Mouse (Mus musculus) C2C12 (cell line): Measurements from ENCODE around the gene Syne2. TPM values are rescaled to one million over a fixed set of nuclear protein-coding genes. Genes with fewer than 3 reads are reported as not detected.

Source experiments
- H3K27me3 ChIP-seq: one replicate; pipeline ENCODE4 v1.6.1; 2011; ENCODE audit not compliant: control insufficient read depth, insufficient read depth, insufficient read length
- H3K36me3 ChIP-seq: one replicate; pipeline ENCODE4 v1.6.1; 2011; ENCODE audit not compliant: control insufficient read depth, insufficient read depth
- H3K4me3 ChIP-seq: one replicate; pipeline ENCODE4 v1.5.1; 2011; ENCODE audit warnings: mild to moderate bottlenecking, control low read depth; ENCODE audit not compliant: poor library complexity, insufficient read depth, severe bottlenecking
- H3K79me2 ChIP-seq: one replicate; pipeline ENCODE4 v1.6.1; 2011; ENCODE audit not compliant: control insufficient read depth, insufficient read depth
- H3K79me3 ChIP-seq: one replicate; pipeline ENCODE4 v1.6.1; 2011; ENCODE audit warnings: low read depth, control low read depth
- H3ac ChIP-seq: one replicate; pipeline ENCODE3; 2011; ENCODE audit warnings: low read depth; ENCODE audit not compliant: control insufficient read depth, insufficient read length
- CEBPB ChIP-seq: IDR thresholded peaks from one replicate; pipeline ENCODE4 v1.6.1; 2011; ENCODE audit warnings: low read depth, mild to moderate bottlenecking, control low read depth, moderate library complexity
- CTCF ChIP-seq: IDR thresholded peaks from one replicate; pipeline ENCODE4 v1.5.1; 2011; ENCODE audit not compliant: control insufficient read depth, insufficient read depth, insufficient read length
- FOSL1 ChIP-seq: IDR thresholded peaks from one replicate; pipeline ENCODE4 v1.8.0; 2011; ENCODE audit warnings: mild to moderate bottlenecking, low read length; ENCODE audit not compliant: poor library complexity, insufficient read depth, severe bottlenecking
- MAX ChIP-seq: IDR thresholded peaks from one replicate; pipeline ENCODE4 v1.6.1; 2011; ENCODE audit warnings: mild to moderate bottlenecking, control low read depth
- MYOD1 ChIP-seq: IDR thresholded peaks from one replicate; pipeline ENCODE4 v1.6.1; 2011; ENCODE audit warnings: low read depth; ENCODE audit not compliant: control insufficient read depth, insufficient read length
- MYOG ChIP-seq: IDR thresholded peaks from one replicate; pipeline ENCODE4 v1.6.1; 2011; ENCODE audit not compliant: control insufficient read depth, insufficient read length; ENCODE audit errors: extremely low read depth
- USF1 ChIP-seq: IDR thresholded peaks from one replicate; pipeline ENCODE4 v1.6.1; 2011; ENCODE audit warnings: low read depth, mild to moderate bottlenecking, control low read depth, moderate library complexity
- polyA plus RNA-seq: library from polyadenylated mRNA; unstranded; fragments of >200 nt; fragmentation: generic; extraction: Trizol; gene quantifications from one replicate; pipeline ENCODE4 v1.2.1, GENCODE M21; 2012; ENCODE audit warnings: missing spikeins

The Syne2 gene
- polyA plus RNA-seq, 1 experiment, result 5.3 TPM

DNA sequence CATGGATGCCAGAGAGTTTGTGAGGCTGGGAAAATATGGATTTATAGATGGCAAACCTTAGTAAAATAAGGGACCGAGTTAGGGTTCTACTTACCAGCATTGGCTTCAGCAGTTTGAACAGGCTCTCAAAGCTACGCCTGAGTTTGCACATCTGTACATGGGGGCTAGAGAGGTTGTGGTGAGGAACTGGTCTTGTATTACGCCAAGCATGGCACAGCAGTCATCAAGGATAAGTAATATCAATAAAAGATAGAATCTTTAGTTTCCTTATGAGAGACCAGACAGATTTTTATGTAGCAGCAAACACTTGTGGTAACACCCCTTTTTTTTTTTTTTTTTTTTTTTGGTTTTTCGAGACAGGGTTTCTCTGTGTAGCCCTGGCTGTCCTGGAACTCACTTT lies 194.9 kb downstream of the Syne2 start:
- Histone ChIP-seq H3K79me3 (no peaks in the 10 kb centered on the region), H3K27me3 (no peaks in the 10 kb centered on the region), H3K36me3 (peaks cover 7% of the 10 kb centered on the region), H3K79me2 (no peaks in the 10 kb centered on the region), H3K4me3 (no peak overlapping the region), H3ac (no peak overlapping the region)
- TF ChIP-seq USF1, result no peak
- TF ChIP-seq MYOG, result no peak
- no peak for TF ChIP-seq CEBPB
- TF ChIP-seq MAX, result no peak
- TF ChIP-seq MYOD1, result no peak
- TF ChIP-seq FOSL1, result no peak
- no peak for TF ChIP-seq CTCF

DNA sequence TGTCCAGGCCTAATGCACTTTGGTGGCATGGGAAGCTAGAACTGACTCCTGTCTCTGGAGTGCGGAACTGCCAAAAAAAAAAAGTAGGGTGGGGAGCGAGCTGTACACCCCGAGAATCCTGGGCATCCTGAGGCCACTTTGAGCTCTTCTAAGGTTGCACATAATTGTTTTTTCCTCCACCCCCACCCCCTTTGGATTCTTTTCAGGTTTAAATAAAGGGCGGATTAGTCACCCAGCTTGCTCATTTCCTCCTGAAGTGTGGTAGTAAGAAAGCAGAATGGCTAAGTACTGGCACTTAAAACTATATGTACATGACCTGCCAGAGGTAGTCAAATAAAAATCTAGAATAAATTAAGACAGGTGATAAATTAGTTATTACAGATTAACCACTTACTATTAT lies 195.5 kb downstream of the Syne2 start:
- Histone ChIP-seq H3K79me3 (no peaks in the 10 kb centered on the region), H3ac (no peak overlapping the region), H3K4me3 (no peak overlapping the region), H3K27me3 (no peaks in the 10 kb centered on the region), H3K79me2 (no peaks in the 10 kb centered on the region), H3K36me3 (peaks cover 4% of the 10 kb centered on the region)
- TF ChIP-seq MAX, result no peak
- no peak for TF ChIP-seq MYOG
- peak; percentile 55 for TF ChIP-seq FOSL1

DNA sequence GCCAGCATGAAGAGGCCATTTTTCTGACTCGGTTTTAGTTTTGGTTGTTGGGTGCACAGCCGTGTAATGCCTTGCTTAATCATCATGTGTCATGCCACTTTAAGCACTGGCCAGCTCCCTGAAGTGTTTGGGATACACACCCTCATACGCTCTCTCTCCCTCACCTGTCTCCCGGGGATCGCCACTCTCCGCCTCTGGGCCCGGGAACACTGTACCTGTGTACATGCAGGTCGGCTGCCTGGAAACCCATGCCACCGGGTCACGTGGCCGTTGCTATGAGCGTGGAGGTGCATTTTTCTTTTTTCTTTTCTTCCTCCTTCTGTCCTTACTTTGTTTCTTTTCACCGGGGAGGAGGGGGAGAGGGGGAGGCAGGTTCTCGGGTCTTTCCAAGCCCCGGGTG lies 197.1 kb downstream of the Syne2 start:
- peaks cover 13% of the 10 kb centered on the region for H3K36me3 ChIP-seq
- H3K79me3 ChIP-seq, result no peaks in the 10 kb centered on the region
- H3ac ChIP-seq, result no peak overlapping the region
- H3K4me3 ChIP-seq, result no peak overlapping the region
- no peaks in the 10 kb centered on the region for H3K27me3 ChIP-seq
- no peaks in the 10 kb centered on the region for H3K79me2 ChIP-seq
- TF ChIP-seq FOSL1 (no peak), MYOD1 (peak; percentile 26), MYOG (no peak), USF1 (peak; percentile 33)

DNA sequence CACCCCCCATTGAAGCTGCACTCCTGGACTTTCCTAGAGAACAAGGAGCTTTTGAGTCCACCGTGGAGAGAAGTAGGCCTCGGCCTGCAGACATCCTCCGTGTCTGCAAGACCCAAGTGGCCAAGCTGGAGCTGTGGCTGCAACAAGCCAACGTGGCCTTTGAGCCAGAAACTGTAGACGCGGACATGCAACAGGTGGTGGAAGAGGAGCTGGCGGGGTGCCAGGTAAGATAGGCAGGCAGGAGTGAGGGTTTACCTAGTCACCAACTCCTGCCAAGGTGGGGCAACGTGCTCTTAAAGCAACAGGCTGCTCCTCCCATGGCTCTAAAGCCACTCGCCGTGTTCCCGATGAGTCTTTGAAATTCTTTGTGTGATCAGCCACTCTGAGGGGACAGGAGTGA lies 197.6 kb downstream of the Syne2 start:
- no peaks in the 10 kb centered on the region for H3K27me3 ChIP-seq
- no peaks in the 10 kb centered on the region for H3K79me3 ChIP-seq
- no peak overlapping the region for H3K4me3 ChIP-seq
- no peak overlapping the region for H3ac ChIP-seq
- no peaks in the 10 kb centered on the region for H3K79me2 ChIP-seq
- no peak for TF ChIP-seq USF1
- no peak for TF ChIP-seq MYOD1
- no peak for TF ChIP-seq FOSL1
- TF ChIP-seq CEBPB, result no peak
- TF ChIP-seq MAX, result no peak
- TF ChIP-seq CTCF, result no peak
- no peak for TF ChIP-seq MYOG
- peaks cover 13% of the 10 kb centered on the region for H3K36me3 ChIP-seq

DNA sequence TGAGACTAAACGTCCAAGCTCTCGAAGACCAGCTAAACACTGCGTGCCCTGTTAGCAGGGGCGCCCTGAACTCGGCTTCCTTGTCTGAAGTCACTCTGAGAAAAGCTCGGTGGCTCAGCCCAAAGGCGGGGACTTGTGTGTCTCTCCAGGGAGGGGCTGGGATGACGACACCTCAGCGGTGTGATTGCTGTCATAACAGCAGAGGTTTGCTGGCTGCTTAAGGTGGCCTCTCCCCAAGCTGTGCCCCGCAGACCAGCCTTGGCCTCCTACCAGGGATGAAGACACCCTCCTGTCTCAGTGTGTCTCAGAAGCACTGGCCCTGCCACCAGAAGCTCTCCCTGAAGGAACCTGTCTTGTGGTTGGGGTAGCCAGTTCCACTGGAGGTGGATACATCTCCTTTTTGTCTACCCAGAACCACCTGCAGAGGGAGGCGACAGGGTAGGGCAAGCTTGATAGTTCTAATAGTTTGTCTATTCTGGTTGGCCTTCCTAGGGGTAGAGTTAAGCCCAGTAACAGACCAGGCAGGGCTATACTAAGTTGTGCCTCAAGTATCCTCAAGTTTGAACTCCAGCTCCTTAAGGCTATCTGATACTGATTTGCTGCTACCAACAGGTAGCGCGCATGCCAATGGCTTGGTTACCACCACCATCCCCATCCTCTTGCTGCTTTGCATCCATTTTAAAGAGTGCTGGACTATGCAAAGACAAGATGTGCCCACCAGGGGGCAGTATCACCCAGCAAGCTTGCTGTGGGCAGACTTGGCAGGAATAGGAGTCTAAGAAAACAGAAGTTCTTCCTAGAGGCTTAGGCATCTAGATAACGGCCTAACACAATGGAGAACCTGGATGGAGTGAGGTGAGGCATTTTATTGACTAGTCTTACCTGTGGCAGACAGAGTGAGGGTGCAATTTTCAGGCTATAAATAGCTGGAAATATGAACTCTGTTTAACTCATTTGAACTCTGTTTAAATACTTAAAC lies 198.5 kb downstream of the Syne2 start:
- TF ChIP-seq CTCF, result peak; percentile 66
- TF ChIP-seq MAX, result no peak
- no peaks in the 10 kb centered on the region for H3K79me2 ChIP-seq
- H3ac ChIP-seq, result no peak overlapping the region
- no peak overlapping the region for H3K4me3 ChIP-seq
- no peaks in the 10 kb centered on the region for H3K27me3 ChIP-seq
- H3K36me3 ChIP-seq, result peaks cover 13% of the 10 kb centered on the region
- H3K79me3 ChIP-seq, result no peaks in the 10 kb centered on the region

DNA sequence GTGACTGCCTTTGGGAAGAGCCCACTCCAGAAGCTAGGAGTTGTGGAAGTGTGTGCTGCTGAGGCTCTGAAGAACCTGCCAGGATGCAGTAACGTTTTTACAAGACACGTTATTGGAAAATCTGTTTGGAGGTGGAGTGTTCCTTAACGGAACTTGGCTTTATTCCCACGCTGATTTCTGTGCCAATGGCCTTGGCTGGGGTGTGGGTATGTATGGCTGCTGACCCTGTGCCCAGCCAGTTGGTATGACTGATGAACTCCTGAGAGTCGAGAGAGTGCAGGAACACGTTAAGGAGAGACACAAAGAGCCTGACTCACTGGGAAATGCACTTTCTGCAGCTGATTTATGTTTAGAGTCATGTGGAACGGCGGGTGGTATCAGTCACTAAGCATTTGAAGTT lies 200.7 kb downstream of the Syne2 start:
- H3ac ChIP-seq, result no peak overlapping the region
- no peak overlapping the region for H3K4me3 ChIP-seq
- TF ChIP-seq CTCF, result no peak
- no peak for TF ChIP-seq MYOD1
- no peaks in the 10 kb centered on the region for H3K79me3 ChIP-seq
- H3K27me3 ChIP-seq, result no peaks in the 10 kb centered on the region
- peaks cover 13% of the 10 kb centered on the region for H3K36me3 ChIP-seq
- H3K79me2 ChIP-seq, result no peaks in the 10 kb centered on the region
